Mouse (Mus musculus) C2C12 (cell line): ENCODE measurements around the gene Gal3st2.

Experiments
- CTCF ChIP-seq: IDR thresholded peaks from one replicate; pipeline ENCODE4 v1.5.1; 2011; ENCODE audit not compliant: control insufficient read depth, insufficient read depth, insufficient read length
- MYOD1 ChIP-seq: IDR thresholded peaks from one replicate; pipeline ENCODE4 v1.6.1; 2011; ENCODE audit warnings: low read depth; ENCODE audit not compliant: control insufficient read depth, insufficient read length
- USF1 ChIP-seq: IDR thresholded peaks from one replicate; pipeline ENCODE4 v1.6.1; 2011; ENCODE audit warnings: low read depth, mild to moderate bottlenecking, control low read depth, moderate library complexity

DNA sequence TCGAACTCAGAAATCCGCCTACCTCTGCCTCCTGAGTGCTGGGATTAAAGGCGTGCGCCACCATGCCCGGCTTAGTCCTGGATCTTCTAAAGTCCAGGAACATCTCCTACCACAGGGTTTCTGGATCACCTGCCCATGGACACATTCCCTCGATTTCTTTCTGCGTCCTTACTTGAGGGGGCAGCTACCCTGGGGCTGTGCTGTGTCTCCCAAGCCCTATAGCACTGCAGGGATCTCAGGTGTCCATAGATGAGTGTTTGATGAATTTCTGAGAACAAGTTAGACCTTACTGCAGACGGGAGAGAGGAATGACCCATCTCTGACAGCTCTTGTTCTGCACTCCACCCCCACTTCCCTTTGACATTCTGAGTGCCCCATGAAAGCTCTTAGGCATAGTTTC is 23.8 kb upstream of the Gal3st2 start:
- TF ChIP-seq CTCF (no peak), USF1 (no peak), MYOD1 (no peak)
